In the genomic region with DNA sequence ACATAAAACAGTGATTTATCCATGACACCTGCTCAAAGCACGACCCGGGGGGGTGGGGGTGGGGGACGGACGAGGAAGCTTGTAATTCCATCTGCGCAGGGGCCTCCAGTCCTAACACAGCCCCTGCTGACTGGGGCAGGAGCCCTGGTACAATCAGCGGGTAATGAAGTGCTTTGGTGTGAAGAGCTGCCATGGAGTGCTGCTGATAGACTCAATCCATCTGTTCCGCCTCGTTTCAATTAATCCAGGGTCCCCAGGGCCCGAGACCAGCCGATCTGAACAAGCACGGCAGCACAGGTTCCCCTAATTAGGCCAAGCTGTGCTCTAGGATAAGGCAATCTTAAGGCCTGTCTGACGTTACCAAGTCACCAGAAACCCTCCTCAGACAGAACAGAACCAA, we compare ENCODE assay signal across 11 mouse cellular contexts. TPM values are rescaled to one million over a fixed set of nuclear protein-coding genes. Genes with fewer than 3 reads are reported as not detected.
DNase-seq lines count a peak whose midpoint lies in the region; ATAC-seq and TF ChIP-seq lines count a peak whose summit lies in the region.
"Had no signal": no experiment of that assay in that cellular context is flagged by ENCODE, and none has a peak within 500 bp of the region (broad histone marks: within the 10 kb centered on the region; RNA-seq: fewer than 3 reads in every experiment).

No protein-coding gene starts in this region.

- peak; percentile 12; the same call in 1 of the 2 replicates for ATAC-seq in forebrain, postnatal 0 days
- ATAC-seq in midbrain, embryonic 11.5 days (ENCODE audit: low FRiP score) = peak; percentile 80

- H3K4me3 ChIP-seq in forebrain, postnatal 0 days (ENCODE audit: low read depth, low read length) = no peak overlapping the region
- H3K4me3 ChIP-seq in midbrain, embryonic 11.5 days (ENCODE audit: low read depth, low read length) = no peak overlapping the region
- H3K4me3 ChIP-seq: lung, embryonic 15.5 days had no signal

- 12% methylated on average over 12 of the region's 12 CpGs for WGBS in forebrain, postnatal 0 days
- 21% methylated on average over 12 of the region's 12 CpGs for WGBS in midbrain, embryonic 11.5 days

- no peak for TF ChIP-seq CTCF in forebrain, postnatal 0 days (IDR thresholded peaks at IDR 0.05; ENCODE audit: low read depth)

- no peaks in the 10 kb centered on the region for H3K27me3 ChIP-seq in forebrain, postnatal 0 days (ENCODE audit: insufficient read depth, low read length)
- H3K27me3 ChIP-seq in midbrain, embryonic 11.5 days (ENCODE audit: control insufficient read depth, insufficient read depth, low read length) = no peaks in the 10 kb centered on the region
- H3K27me3 ChIP-seq: lung, embryonic 15.5 days had no signal

- no peak overlapping the region for H3K4me2 ChIP-seq in forebrain, postnatal 0 days (ENCODE audit: low read depth)
- no peak overlapping the region for H3K4me2 ChIP-seq in midbrain, embryonic 11.5 days
- H3K4me2 ChIP-seq: lung, embryonic 15.5 days had no signal

- H3K9me3 ChIP-seq in forebrain, postnatal 0 days (ENCODE audit: low read length) = no peaks in the 10 kb centered on the region
- H3K9me3 ChIP-seq in midbrain, embryonic 11.5 days (ENCODE audit: control insufficient read depth, low read length) = no peaks in the 10 kb centered on the region
- H3K9me3 ChIP-seq: lung, embryonic 15.5 days had no signal

- peak; percentile 43 to 58 for DNase-seq in cerebellum, postnatal 14 days
- DNase-seq in cerebellum, adult 9-10 months = no peak
- peak; percentile 73 for DNase-seq in embryo, embryonic 10 days (ENCODE audit: low spot score)
- DNase-seq in forebrain, postnatal 0 days = peak; percentile 36
- DNase-seq in midbrain, embryonic 11.5 days (ENCODE audit: low spot score, missing footprints) = no peak
- no peak for DNase-seq in natural killer cell, adult 2 months (ENCODE audit: low spot score in 2 of 2)
- DNase-seq in lung, postnatal 14 days = no peak
- DNase-seq in right cerebral cortex, postnatal 4 days = no peak
- DNase-seq: B cell, adult 2 months; thymus, adult 18-20 months had no signal

- no peaks in the 10 kb centered on the region for H3K36me3 ChIP-seq in forebrain, postnatal 0 days (ENCODE audit: insufficient read depth)
- no peaks in the 10 kb centered on the region for H3K36me3 ChIP-seq in midbrain, embryonic 11.5 days (ENCODE audit: control insufficient read depth, insufficient read depth, low read length)
- H3K36me3 ChIP-seq: lung, embryonic 15.5 days had no signal

- H3K9ac ChIP-seq in forebrain, postnatal 0 days = no peak overlapping the region
- H3K9ac ChIP-seq in midbrain, embryonic 11.5 days (ENCODE audit: low read length) = no peak overlapping the region
- H3K9ac ChIP-seq: lung, embryonic 15.5 days had no signal

- peaks cover 28% of the 10 kb centered on the region for H3K4me1 ChIP-seq in forebrain, postnatal 0 days (ENCODE audit: insufficient read depth)
- peaks cover 31% of the 10 kb centered on the region for H3K4me1 ChIP-seq in midbrain, embryonic 11.5 days (ENCODE audit: control insufficient read depth, insufficient read depth, low read length)

- peak overlapping the region; percentile 89 for H3K27ac ChIP-seq in forebrain, postnatal 0 days (ENCODE audit: low read depth, low read length)
- H3K27ac ChIP-seq in midbrain, embryonic 11.5 days (ENCODE audit: low read depth, low read length) = no peak overlapping the region
- H3K27ac ChIP-seq: lung, embryonic 15.5 days had no signal

RNA-seq across cellular contexts. Expression of a gene that starts 38.6 kb away (rescaled TPM):
- total RNA-seq in forebrain, postnatal 0 days (2014; rRNA removed) = 31.3 and 31.5 TPM in 2 replicates
- 12.4 and 14.6 TPM in 2 replicates for polyA plus RNA-seq in forebrain, postnatal 0 days (2015; fragmentation: Nextera tagmentation; extraction: Ambion mirVana)
- polyA plus RNA-seq in midbrain, embryonic 11.5 days (2014; fragmentation: Nextera tagmentation; extraction: Ambion mirVana) = 11.0 TPM in 2 replicates

Comparison
In these comparisons a context has a peak if more than half of its experiments do, and no peak if none do; other contexts are left out.
1. DNase-seq: peak in cerebellum, postnatal 14 days (2 of 2), embryo, embryonic 10 days (single experiment) and forebrain, postnatal 0 days (single experiment); none in cerebellum, adult 9-10 months (single experiment), midbrain, embryonic 11.5 days (single experiment), natural killer cell, adult 2 months (0 of 2), lung, postnatal 14 days (single experiment) and right cerebral cortex, postnatal 4 days (single experiment).